Mouse (Mus musculus) midbrain, postnatal 0 days (tissue): ENCODE measurements around the gene Fmnl1. TPM values are rescaled to one million over a fixed set of nuclear protein-coding genes. Genes with fewer than 3 reads are reported as not detected.
A peak's percentile ranks its signal among the peaks of the same experiment; 100 is the strongest.

Experiments
- ATAC-seq: fragments of 200-750 bp; cut with Nextera tagmentation; 2 replicates; pipeline ENCODE4 v1.8.0; 2017; ENCODE audit warnings: moderate number of reproducible peaks, mild to moderate bottlenecking, moderate TSS enrichment, moderate library complexity; ENCODE audit not compliant: low FRiP score
- DNase-seq: peaks from one replicate; pipeline ENCODE4 v3.0.0-alpha.2; 2015; ENCODE audit warnings: low spot score
- H3K27ac ChIP-seq: fragments of 300-500 bp; sonication (generic); 2 replicates; pipeline ENCODE4 v1.5.1; 2014; ENCODE audit warnings: low read depth, mild to moderate bottlenecking, low read length, mixed read lengths
- H3K27me3 ChIP-seq: fragments of 300-500 bp; sonication (generic); 2 replicates; pipeline ENCODE4 v1.6.1; 2014; ENCODE audit warnings: low read length, control low read depth, mixed read lengths; ENCODE audit not compliant: insufficient read depth
- H3K36me3 ChIP-seq: fragments of 300-500 bp; sonication (generic); 2 replicates; pipeline ENCODE4 v1.6.1; 2014; ENCODE audit warnings: low read length, control low read depth, mixed read lengths; ENCODE audit not compliant: insufficient read depth
- H3K4me1 ChIP-seq: fragments of 300-500 bp; sonication (generic); 2 replicates; pipeline ENCODE4 v1.6.1; 2014; ENCODE audit warnings: mild to moderate bottlenecking, control low read depth, antibody characterized with exemption, low read length, mixed read lengths; ENCODE audit not compliant: insufficient read depth
- H3K4me2 ChIP-seq: fragments of 300-500 bp; sonication (generic); 2 replicates; pipeline ENCODE4 v1.6.1; 2014; ENCODE audit warnings: low read depth, mild to moderate bottlenecking, low read length, mixed read lengths; ENCODE audit not compliant: poor library complexity, severe bottlenecking
- H3K4me3 ChIP-seq: fragments of 300-500 bp; sonication (generic); 2 replicates; pipeline ENCODE4 v1.5.1; 2014; ENCODE audit warnings: low read depth, mild to moderate bottlenecking, low read length, moderate library complexity
- H3K9ac ChIP-seq: fragments of 300-500 bp; sonication (generic); replicated peaks from 2 replicates; pipeline ENCODE4 v1.6.1; 2014; ENCODE audit warnings: mild to moderate bottlenecking, low read length, moderate library complexity, mixed read lengths; ENCODE audit not compliant: poor library complexity, severe bottlenecking
- H3K9me3 ChIP-seq: fragments of 300-500 bp; sonication (generic); 2 replicates; pipeline ENCODE4 v1.6.1; 2016; ENCODE audit warnings: low read length, control low read depth
- CTCF ChIP-seq: IDR thresholded peaks from 2 replicates; pipeline ENCODE4 v1.5.1; 2016; ENCODE audit warnings: antibody characterized with exemption, mild to moderate bottlenecking
- WGBS: fragments of 180-500 bp; shearing (Covaris S2); extraction: QIAGEN DNeasy Blood & Tissue Kit; methylation state at CpG from one replicate; pipeline ENCODE4 v1.1.7; 2014; 5-methylcytosine and 5-hydroxymethylcytosine counted together
- polyA plus RNA-seq: library from polyadenylated mRNA; unstranded; fragments of >200 nt; fragmentation: Nextera tagmentation; extraction: Ambion mirVana; gene quantifications from 2 replicates; pipeline ENCODE4 v1.2.1, GENCODE M21; 2015
- total RNA-seq: library from RNA; depleted of rRNA; stranded (reverse); fragments of >200 nt; gene quantifications from 2 replicates; pipeline ENCODE4 v1.2.3, GENCODE M21; 2014

Fmnl1 gene
- total and polyA plus RNA-seq, 2 experiments from 2014 or later = 9.5 to 14.3 TPM

DNA sequence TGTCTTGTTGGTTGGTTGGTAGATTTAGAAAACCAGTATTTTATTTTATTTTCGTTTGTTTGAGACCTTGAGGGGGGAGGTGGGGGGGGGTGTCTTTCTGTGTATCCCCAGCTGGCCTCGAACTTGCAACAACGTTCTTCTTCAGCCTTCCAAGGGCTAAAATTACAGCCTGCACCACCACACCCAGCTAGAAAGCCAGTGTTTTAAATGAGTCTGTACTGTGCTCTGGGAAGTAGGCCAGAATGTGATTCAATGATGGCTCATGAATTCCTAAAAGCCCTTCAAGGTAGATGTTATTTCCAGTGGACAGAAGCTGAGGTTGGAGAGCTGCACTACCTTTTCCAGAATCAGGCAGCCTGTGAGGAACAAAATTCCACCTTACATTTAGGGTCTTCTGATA is 36.7 kb upstream of the Fmnl1 start:
- Histone ChIP-seq H3K9ac (no peak overlapping the region), H3K27ac (peak overlapping the region; percentile 79), H3K4me1 (0 out of 2 replicates have a peak, but pooled peaks cover 7% of the 10 kb centered on the region), H3K9me3 (no peaks in the 10 kb centered on the region), H3K27me3 (no peaks in the 10 kb centered on the region), H3K4me3 (no peak overlapping the region), H3K4me2 (peak overlapping the region; percentile 43), H3K36me3 (peaks cover 11% of the 10 kb centered on the region)
- DNase-seq = no peak
- ATAC-seq = no peak
- 75% methylated on average over 3 of the region's 3 CpGs for WGBS
- no peak for TF ChIP-seq CTCF

DNA sequence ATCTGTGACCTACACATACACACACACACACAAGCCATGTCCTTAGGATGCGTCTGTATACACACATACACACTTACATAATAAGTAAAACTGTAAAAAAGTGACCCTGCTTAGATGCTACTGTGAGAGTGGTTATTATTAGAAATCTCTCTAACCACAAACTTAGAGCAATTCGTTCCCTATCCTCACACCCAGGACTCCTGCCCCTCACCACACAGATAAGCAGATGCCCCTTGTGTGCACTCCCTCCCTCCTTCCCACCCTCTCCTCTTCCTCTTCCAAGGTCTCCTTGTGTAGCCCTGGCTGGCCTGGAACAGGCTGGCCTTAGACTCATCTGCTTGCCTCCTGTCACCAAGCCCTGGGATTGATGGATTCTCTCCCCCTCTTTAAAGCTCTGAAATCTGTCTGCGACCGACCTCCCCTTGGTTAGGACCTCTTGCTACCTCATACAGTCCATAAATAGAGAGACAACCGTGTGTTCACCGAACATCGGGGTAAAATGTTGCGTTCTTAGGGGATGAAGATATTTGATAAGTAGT is 34.8 kb upstream of the Fmnl1 start:
- Histone ChIP-seq H3K9me3 (no peaks in the 10 kb centered on the region), H3K27ac (no peak overlapping the region), H3K36me3 (peaks cover 22% of the 10 kb centered on the region), H3K9ac (no peak overlapping the region), H3K4me3 (no peak overlapping the region), H3K4me1 (0 out of 2 replicates have a peak, but pooled peaks cover 9% of the 10 kb centered on the region), H3K4me2 (no peak overlapping the region), H3K27me3 (no peaks in the 10 kb centered on the region)
- DNase-seq (no peak), ATAC-seq (no peak)
- no peak for TF ChIP-seq CTCF
- WGBS = 88% methylated on average over 8 of the region's 8 CpGs

DNA sequence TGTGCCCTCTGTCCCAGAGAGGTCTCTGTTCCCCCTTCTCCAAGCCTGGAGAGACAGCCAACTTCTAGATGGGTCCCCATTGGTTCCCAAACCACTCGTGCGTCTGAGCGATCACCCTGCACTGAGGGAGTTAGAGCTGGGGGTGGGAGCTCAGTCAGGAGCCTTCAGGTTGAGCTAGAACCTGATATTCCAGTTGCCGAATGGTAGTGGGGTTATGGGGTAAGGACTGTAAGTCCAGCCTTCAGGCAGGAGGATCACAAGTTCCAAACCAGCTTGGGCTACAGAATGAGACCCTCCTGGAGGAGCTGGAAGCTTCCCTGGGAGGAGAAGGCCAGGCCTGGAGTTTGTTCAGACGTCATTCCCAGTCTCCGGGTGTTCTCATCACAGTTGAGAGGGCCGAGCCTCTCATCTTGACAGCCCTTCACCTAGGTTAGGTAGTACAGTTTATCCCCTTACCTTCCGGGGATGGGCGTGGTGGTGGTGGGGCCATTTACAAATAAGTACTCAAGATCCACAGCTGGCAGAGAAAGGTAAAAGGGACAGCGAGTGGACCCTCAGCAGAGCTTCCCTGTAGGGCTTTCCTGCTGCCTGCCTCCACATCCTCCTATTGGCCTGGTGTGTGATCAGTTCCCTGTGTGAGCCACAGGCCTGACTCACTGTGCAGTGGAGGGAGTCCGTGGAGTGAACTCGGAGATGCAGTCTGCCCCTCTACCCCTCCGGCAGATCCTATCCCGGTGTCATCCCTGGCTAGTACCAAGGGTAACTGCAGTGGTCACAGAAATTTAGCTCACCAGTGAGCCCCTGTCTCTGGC is 30.8 kb upstream of the Fmnl1 start:
- Histone ChIP-seq H3K9ac (0 out of 2 replicates have a peak overlapping the region, but pooled peaks have one; percentile 24), H3K4me1 (peaks cover 15% of the 10 kb centered on the region; the same call in 1 of the 2 replicates), H3K27ac (no peak overlapping the region), H3K4me3 (no peak overlapping the region), H3K9me3 (no peaks in the 10 kb centered on the region), H3K4me2 (no peak overlapping the region), H3K27me3 (no peaks in the 10 kb centered on the region), H3K36me3 (peaks cover 22% of the 10 kb centered on the region)
- DNase-seq (no peak), ATAC-seq (no peak)
- WGBS = 81% methylated on average over 14 of the region's 14 CpGs
- TF ChIP-seq CTCF = no peak

DNA sequence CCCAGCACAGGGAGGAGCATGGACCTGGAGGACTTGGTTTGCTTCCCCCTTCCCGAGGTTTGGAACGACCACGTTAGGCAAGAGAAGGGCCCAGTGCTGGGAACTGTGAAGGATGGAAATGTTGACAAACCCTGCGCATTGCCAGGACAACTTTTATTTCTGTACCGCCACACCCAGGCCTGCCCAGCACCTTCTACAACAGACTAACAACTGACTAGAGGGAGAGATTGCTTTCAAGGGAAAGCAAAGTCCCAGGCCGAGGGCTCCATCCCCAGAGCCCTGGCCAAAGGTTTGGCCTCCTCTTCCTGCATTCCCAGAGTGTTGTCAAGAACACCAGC is 30.2 kb upstream of the Fmnl1 start:
- peaks cover 22% of the 10 kb centered on the region for H3K36me3 ChIP-seq
- H3K4me2 ChIP-seq = no peak overlapping the region
- ATAC-seq (no peak), DNase-seq (no peak)
- H3K27ac ChIP-seq = peak overlapping the region; percentile 93
- no peak overlapping the region for H3K4me3 ChIP-seq
- H3K27me3 ChIP-seq = no peaks in the 10 kb centered on the region
- 50% methylated on average over 6 of the region's 6 CpGs for WGBS
- H3K9ac ChIP-seq = no peak overlapping the region; the same call in 1 of the 2 replicates
- no peak for TF ChIP-seq CTCF
- no peaks in the 10 kb centered on the region for H3K9me3 ChIP-seq
- H3K4me1 ChIP-seq = peaks cover 14% of the 10 kb centered on the region; the same call in 1 of the 2 replicates

DNA sequence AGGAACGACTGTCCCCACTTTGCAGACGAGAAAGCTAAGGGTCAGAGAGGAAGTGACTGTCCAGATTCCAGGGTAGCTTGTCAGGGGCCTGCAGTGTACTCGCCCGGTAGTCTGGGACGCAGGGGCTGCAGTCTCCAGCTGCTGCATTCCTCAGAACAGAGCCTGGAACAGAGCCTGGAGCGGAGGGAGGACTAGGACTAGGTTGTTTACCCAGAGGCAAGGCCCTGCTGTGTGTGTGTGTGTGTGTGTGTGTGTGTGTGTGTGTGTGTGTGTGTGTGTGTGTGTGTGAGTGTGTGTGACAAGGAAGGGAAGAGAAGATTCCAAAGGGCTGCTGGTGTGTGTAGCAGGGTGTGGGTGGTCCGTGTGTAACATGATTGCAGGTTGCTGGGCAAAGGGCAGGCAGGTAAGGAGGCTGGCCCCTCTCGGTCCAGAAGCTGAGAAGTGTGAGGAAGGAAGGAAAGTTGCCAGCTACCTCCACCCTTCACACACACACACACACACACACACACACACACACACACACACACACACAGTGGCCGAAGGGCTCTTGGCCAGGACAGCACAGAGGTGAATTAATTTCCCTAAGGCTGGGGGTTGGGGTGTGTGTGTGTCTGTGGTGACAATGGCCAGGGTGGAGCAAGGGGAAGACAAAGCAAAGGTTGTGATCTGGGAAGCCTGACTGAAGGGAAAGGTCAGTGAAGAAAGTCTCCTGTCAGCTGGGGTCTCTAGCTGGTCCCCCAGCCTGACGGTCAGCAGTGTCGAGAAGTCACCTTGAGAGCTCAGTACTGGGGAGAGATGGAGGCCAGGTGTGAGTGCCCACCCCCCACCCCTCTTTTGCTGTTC is 29.6 kb upstream of the Fmnl1 start:
- Histone ChIP-seq H3K27me3 (no peaks in the 10 kb centered on the region), H3K9me3 (no peaks in the 10 kb centered on the region), H3K4me3 (no peak overlapping the region), H3K27ac (peak overlapping the region; percentile 93), H3K4me1 (peaks cover 14% of the 10 kb centered on the region; the same call in 1 of the 2 replicates), H3K9ac (peak overlapping the region; percentile 19; the same call in 1 of the 2 replicates), H3K4me2 (no peak overlapping the region), H3K36me3 (peaks cover 22% of the 10 kb centered on the region)
- ATAC-seq = no peak
- 30% methylated on average over 11 of the region's 11 CpGs for WGBS
- peak; percentile 30 for DNase-seq
- TF ChIP-seq CTCF = no peak
